Mouse (Mus musculus) layer of hippocampus, postnatal 25 days (tissue): ENCODE measurements at regions not wholly inside any gene's neighbourhood (a gene's known extent, or its start where the extent isn't known, plus 50 kb on each side); places are given as distances from the start of the nearest gene placed in this dataset.

Source experiments
- DNase-seq, 2 experiments: peaks; one replicate each; pipeline ENCODE4 v3.0.0; 2022; ENCODE audit warnings: mixed read lengths in 2 of 2, low spot score in 1 of 2; ENCODE audit errors: extremely low spot score in 1 of 2

- DNase-seq = no peak
These were observed 75.8 kb downstream of the Rnd3 start for GRCm38 (mm10) chr2:51073040-51073594.

- DNase-seq = no peak
These were observed 76.5 kb downstream of the Rnd3 start for GRCm38 (mm10) chr2:51072346-51072885.

- no peak for DNase-seq
These were observed 78.0 kb downstream of the Rnd3 start for GRCm38 (mm10) chr2:51070902-51071301.

GRCm38 (mm10) chr2:51066423-51066831 lies 82.5 kb downstream of the Rnd3 start:
- peak in 1 of 2 experiments; percentile 7 for DNase-seq

- DNase-seq = no peak
These were observed 83.1 kb downstream of the Rnd3 start for GRCm38 (mm10) chr2:51065821-51066220.

GRCm38 (mm10) chr2:51064821-51065220 lies 84.1 kb downstream of the Rnd3 start:
- no peak for DNase-seq

- no peak for DNase-seq
These were observed 86.9 kb downstream of the Rnd3 start for GRCm38 (mm10) chr2:51062049-51062448.

GRCm38 (mm10) chr2:51058158-51058557 lies 90.8 kb downstream of the Rnd3 start:
- no peak for DNase-seq

GRCm38 (mm10) chr2:51056141-51056731 lies 92.7 kb downstream of the Rnd3 start:
- no peak for DNase-seq

GRCm38 (mm10) chr2:51055339-51055738 lies 93.6 kb downstream of the Rnd3 start:
- no peak for DNase-seq

GRCm38 (mm10) chr2:51049834-51050170 lies 99.1 kb downstream of the Rnd3 start:
- no peak for DNase-seq

- no peak for DNase-seq
These were observed 99.6 kb downstream of the Rnd3 start for GRCm38 (mm10) chr2:51049101-51049833.

GRCm38 (mm10) chr2:51047520-51047919 lies 101.4 kb downstream of the Rnd3 start:
- no peak for DNase-seq

GRCm38 (mm10) chr2:51045626-51046025 lies 103.3 kb downstream of the Rnd3 start:
- no peak for DNase-seq

GRCm38 (mm10) chr2:51041101-51041500 lies 107.8 kb downstream of the Rnd3 start:
- DNase-seq = no peak

- DNase-seq = no peak
These were observed 110.2 kb downstream of the Rnd3 start for GRCm38 (mm10) chr2:51038685-51039084.

- no peak for DNase-seq
These were observed 111.9 kb downstream of the Rnd3 start for GRCm38 (mm10) chr2:51036995-51037394.

GRCm38 (mm10) chr2:51036190-51036755 lies 112.6 kb downstream of the Rnd3 start:
- no peak for DNase-seq

- no peak for DNase-seq
These were observed 115.0 kb downstream of the Rnd3 start for GRCm38 (mm10) chr2:51033881-51034280.

GRCm38 (mm10) chr2:51022479-51022878 lies 126.4 kb downstream of the Rnd3 start:
- no peak for DNase-seq

- DNase-seq = no peak
These were observed 132.8 kb downstream of the Rnd3 start for GRCm38 (mm10) chr2:51016129-51016402.
